Mouse (Mus musculus) cerebellum, adult 2 months (tissue): ENCODE results near the gene Lrrfip2.

Experiments used
- CTCF ChIP-seq: fragments of 200-500 bp; IDR thresholded peaks from 2 replicates; pipeline ENCODE4 v1.5.1; 2011; ENCODE audit warnings: low read depth, mild to moderate bottlenecking, control low read depth, low read length, moderate library complexity, borderline replicate concordance; ENCODE audit not compliant: insufficient read depth
- POLR2A ChIP-seq: fragments of 200-500 bp; IDR thresholded peaks from 2 replicates; pipeline ENCODE4 v1.6.1; 2011; ENCODE audit warnings: low read length, control low read depth, borderline replicate concordance; ENCODE audit not compliant: insufficient read depth

GRCm38 (mm10) chr9:111211122-111212041 lies 94.0 kb downstream of the Lrrfip2 start:
- no peak for TF ChIP-seq CTCF
- no peak for TF ChIP-seq POLR2A
